Mouse (Mus musculus) hindbrain, postnatal 0 days (tissue): ENCODE measurements around the gene Vangl1. TPM values are rescaled to one million over a fixed set of nuclear protein-coding genes. Genes with fewer than 3 reads are reported as not detected.
"Not testable (repeated sequence)": the region's sequence is repeated elsewhere in the genome, so short reads cannot be mapped to it uniquely, and the experiment has no call there.

ENCODE experiments used
- ATAC-seq: fragments of 200-750 bp; cut with Nextera tagmentation; 2 replicates; pipeline ENCODE4 v1.8.0; 2017; ENCODE audit warnings: mild to moderate bottlenecking, moderate TSS enrichment, moderate library complexity
- DNase-seq: peaks from one replicate; pipeline ENCODE4 v3.0.0-alpha.2; 2015; ENCODE audit warnings: low spot score
- H3K27ac ChIP-seq: fragments of 300-500 bp; sonication (generic); 2 replicates; pipeline ENCODE4 v1.5.1; 2014; ENCODE audit warnings: mild to moderate bottlenecking
- H3K27me3 ChIP-seq: fragments of 300-500 bp; sonication (generic); 2 replicates; pipeline ENCODE4 v1.6.1; 2014; ENCODE audit warnings: low read length, mixed read lengths; ENCODE audit not compliant: insufficient read depth
- H3K36me3 ChIP-seq: fragments of 300-500 bp; sonication (generic); 2 replicates; pipeline ENCODE4 v1.6.1; 2014; ENCODE audit warnings: low read length, mixed read lengths; ENCODE audit not compliant: insufficient read depth
- H3K4me1 ChIP-seq: fragments of 300-500 bp; sonication (generic); 2 replicates; pipeline ENCODE4 v1.6.1; 2014; ENCODE audit warnings: antibody characterized with exemption, low read length, mixed read lengths; ENCODE audit not compliant: insufficient read depth
- H3K4me2 ChIP-seq: fragments of 300-500 bp; sonication (generic); 2 replicates; pipeline ENCODE4 v1.6.1; 2014; ENCODE audit warnings: low read depth, mild to moderate bottlenecking, low read length, moderate library complexity, mixed read lengths
- H3K4me3 ChIP-seq: fragments of 300-500 bp; sonication (generic); 2 replicates; pipeline ENCODE4 v1.5.1; 2014; ENCODE audit warnings: low read length
- H3K9ac ChIP-seq: fragments of 300-500 bp; sonication (generic); replicated peaks from 2 replicates; pipeline ENCODE4 v1.6.1; 2014; ENCODE audit warnings: mild to moderate bottlenecking, low read length, moderate library complexity, mixed read lengths
- H3K9me3 ChIP-seq: fragments of 300-500 bp; sonication (generic); 2 replicates; pipeline ENCODE4 v1.6.1; 2016; ENCODE audit warnings: low read length, mixed read lengths
- CTCF ChIP-seq: IDR thresholded peaks from 2 replicates; pipeline ENCODE4 v1.5.1; 2016; ENCODE audit warnings: antibody characterized with exemption, control low read depth, low read depth
- WGBS: fragments of 180-500 bp; shearing (Covaris S2); extraction: QIAGEN DNeasy Blood & Tissue Kit; methylation state at CpG from one replicate; pipeline ENCODE4 v1.1.7; 2014; 5-methylcytosine and 5-hydroxymethylcytosine counted together
- polyA plus RNA-seq: library from polyadenylated mRNA; unstranded; fragments of >200 nt; fragmentation: Nextera tagmentation; extraction: Ambion mirVana; gene quantifications from 2 replicates; pipeline ENCODE4 v1.2.1, GENCODE M21; 2015
- total RNA-seq: library from RNA; depleted of rRNA; stranded (reverse); fragments of >200 nt; gene quantifications from 2 replicates; pipeline ENCODE4 v1.2.3, GENCODE M21; 2014

The Vangl1 gene
- total and polyA plus RNA-seq, 2 experiments from 2014 or later = 7.5 to 13.5 TPM

GRCm38 (mm10) chr3:102166794-102167193 is 37.7 kb downstream of the Vangl1 start:
- Histone ChIP-seq H3K4me2 (no peak overlapping the region), H3K27me3 (no peaks in the 10 kb centered on the region), H3K4me3 (no peak overlapping the region), H3K4me1 (peaks cover 27% of the 10 kb centered on the region), H3K27ac (no peak overlapping the region), H3K9ac (no peak overlapping the region), H3K36me3 (no peaks in the 10 kb centered on the region), H3K9me3 (no peaks in the 10 kb centered on the region)
- ATAC-seq (no peak), DNase-seq (no peak)
- TF ChIP-seq CTCF = no peak
- 81% methylated on average over 8 of the region's 8 CpGs for WGBS

DNA sequence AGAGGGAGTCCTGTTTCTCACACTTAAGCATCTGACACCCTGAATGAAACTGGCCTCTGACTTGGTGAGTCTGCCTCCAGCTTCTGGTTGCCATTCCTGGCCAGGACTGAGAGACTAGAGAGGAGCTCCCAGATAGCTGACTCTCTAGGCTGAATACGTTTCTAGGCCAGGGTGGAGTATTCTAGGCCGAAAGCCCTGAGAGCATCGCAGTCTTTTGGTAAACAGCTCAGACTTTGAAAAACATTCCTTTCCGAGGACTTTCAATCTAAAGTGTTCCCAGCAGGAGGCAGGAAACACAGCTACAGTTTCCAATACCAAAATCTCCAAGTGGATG is 38.2 kb downstream of the Vangl1 start:
- ATAC-seq (no peak), DNase-seq (no peak)
- no peaks in the 10 kb centered on the region for H3K27me3 ChIP-seq
- H3K9me3 ChIP-seq = no peaks in the 10 kb centered on the region
- H3K4me2 ChIP-seq = no peak overlapping the region
- TF ChIP-seq CTCF = no peak
- 70% methylated on average over 4 of the region's 4 CpGs for WGBS
- H3K4me3 ChIP-seq = no peak overlapping the region
- H3K36me3 ChIP-seq = no peaks in the 10 kb centered on the region
- H3K9ac ChIP-seq = no peak overlapping the region
- peaks cover 27% of the 10 kb centered on the region for H3K4me1 ChIP-seq
- H3K27ac ChIP-seq = no peak overlapping the region

DNA sequence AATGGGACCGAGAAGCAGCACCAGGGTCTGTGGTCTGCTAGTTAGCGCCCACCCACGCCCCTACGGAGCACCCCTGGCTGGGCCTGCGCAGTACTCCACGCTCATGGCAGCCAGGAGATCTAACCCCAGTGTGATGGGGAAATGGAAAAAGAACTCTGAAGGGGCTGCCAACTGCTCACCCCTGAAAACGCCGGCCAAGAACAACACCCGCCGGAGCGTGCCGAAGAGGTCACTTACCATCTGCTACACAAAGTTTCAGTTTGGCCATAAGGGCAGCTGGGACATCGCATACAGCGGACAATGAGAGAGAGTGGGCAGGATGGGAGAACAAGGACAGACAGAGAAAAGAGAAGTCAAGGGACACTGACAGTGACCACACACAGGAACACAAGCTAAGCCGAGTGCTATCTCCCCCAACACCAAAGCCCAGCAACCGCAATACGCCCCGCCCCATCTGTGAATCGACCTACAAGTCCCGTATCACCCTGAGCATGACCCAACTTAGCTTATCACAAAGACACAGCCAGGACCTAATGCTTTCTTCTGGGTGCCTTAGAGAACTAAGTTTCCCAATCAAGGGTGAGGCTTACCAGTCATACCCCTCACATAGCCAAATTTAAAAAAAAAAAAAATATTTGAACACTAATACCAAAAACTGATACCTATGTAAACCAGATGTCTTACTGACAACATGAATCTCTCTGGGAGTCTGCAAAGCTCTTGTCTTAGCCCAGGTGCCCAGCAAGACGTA is 38.8 kb downstream of the Vangl1 start:
- Histone ChIP-seq H3K4me2 (no peak overlapping the region), H3K27ac (no peak overlapping the region), H3K4me3 (no peak overlapping the region), H3K27me3 (no peaks in the 10 kb centered on the region), H3K4me1 (peaks cover 27% of the 10 kb centered on the region), H3K9me3 (no peaks in the 10 kb centered on the region), H3K9ac (no peak overlapping the region), H3K36me3 (peaks cover 5% of the 10 kb centered on the region)
- ATAC-seq (no peak), DNase-seq (no peak)
- TF ChIP-seq CTCF = no peak
- WGBS = 74% methylated on average over 21 of the region's 21 CpGs

- Histone ChIP-seq H3K9me3 (no peaks in the 10 kb centered on the region), H3K27me3 (no peaks in the 10 kb centered on the region), H3K4me1 (peaks cover 22% of the 10 kb centered on the region), H3K27ac (no peak overlapping the region), H3K9ac (no peak overlapping the region), H3K4me2 (no peak overlapping the region), H3K4me3 (no peak overlapping the region), H3K36me3 (peaks cover 7% of the 10 kb centered on the region)
- 75% methylated on average over 4 of the region's 4 CpGs for WGBS
- no peak for TF ChIP-seq CTCF
- ATAC-seq (no peak), DNase-seq (no peak)
Measured at GRCm38 (mm10) chr3:102164911-102165310, 39.6 kb downstream of the Vangl1 start.

- not testable (repeated sequence) for DNase-seq, H3K27ac ChIP-seq, H3K27me3 ChIP-seq, H3K9me3 ChIP-seq, H3K9ac ChIP-seq, H3K4me2 ChIP-seq, H3K4me3 ChIP-seq, H3K36me3 ChIP-seq, ATAC-seq
- 63% methylated on average over 1 of the region's 1 CpGs for WGBS
- H3K4me1 ChIP-seq = peaks cover 16% of the 10 kb centered on the region
Measured at GRCm38 (mm10) chr3:102163861-102164260, 40.6 kb downstream of the Vangl1 start.

- Histone ChIP-seq H3K4me3 (no peak overlapping the region), H3K27ac (no peak overlapping the region), H3K27me3 (no peaks in the 10 kb centered on the region), H3K4me1 (peaks cover 5% of the 10 kb centered on the region; the same call in 1 of the 2 replicates), H3K9ac (no peak overlapping the region), H3K4me2 (no peak overlapping the region), H3K36me3 (peaks cover 7% of the 10 kb centered on the region), H3K9me3 (no peaks in the 10 kb centered on the region)
- WGBS = 48% methylated on average over 14 of the region's 14 CpGs
- TF ChIP-seq CTCF = no peak
- DNase-seq = peak; percentile 70
- peak; percentile 77 for ATAC-seq
Measured at GRCm38 (mm10) chr3:102159423-102160325, 44.8 kb downstream of the Vangl1 start.
